ENCODE assay signal across 8 mouse cellular contexts in genomic region chr9:64282404-64282987, GRCm38 (mm10). TPM values are rescaled to one million over a fixed set of nuclear protein-coding genes. Genes with fewer than 3 reads are reported as not detected.
DNase-seq lines count a peak whose midpoint lies in the region; ATAC-seq and TF ChIP-seq lines count a peak whose summit lies in the region.

No protein-coding gene starts in this region.

- peak; percentile 32 for ATAC-seq in megakaryocyte progenitor cell, adult 5-6 weeks (replicated peaks; ENCODE audit: poor library complexity)

- peaks cover 4% of the 10 kb centered on the region; the same call in 1 of the 2 replicates for H3K36me3 ChIP-seq in heart, embryonic 10.5 days
- peaks cover 6% of the 10 kb centered on the region for H3K36me3 ChIP-seq in ES-E14 (ENCODE audit: control insufficient read depth, insufficient read depth, low read length, poor library complexity, severe bottlenecking)
- peaks cover 22% of the 10 kb centered on the region for H3K36me3 ChIP-seq in hindbrain, embryonic 10.5 days

- WGBS in heart, embryonic 10.5 days = 60% methylated on average over 5 of the region's 5 CpGs
- WGBS in hindbrain, embryonic 10.5 days = 73% methylated on average over 5 of the region's 5 CpGs

- H3K9me3 ChIP-seq in heart, embryonic 10.5 days = no peaks in the 10 kb centered on the region
- H3K9me3 ChIP-seq in ES-E14 (ENCODE audit: control insufficient read depth, insufficient read depth, low read depth, low read length) = no peaks in the 10 kb centered on the region
- H3K9me3 ChIP-seq in hindbrain, embryonic 10.5 days = no peaks in the 10 kb centered on the region

- H3K9ac ChIP-seq in ES-E14 (ENCODE audit: insufficient read depth, low read depth, low read length, poor library complexity, severe bottlenecking) = peak overlapping the region; percentile 99

- DNase-seq in heart, embryonic 10.5 days (ENCODE audit: low spot score) = no peak
- DNase-seq in heart, adult 8-10 months (ENCODE audit: low spot score) = no peak
- DNase-seq in ES-E14 (ENCODE audit: low read depth, low spot score) = no peak
- no peak for DNase-seq in hindbrain, embryonic 10.5 days (ENCODE audit: low spot score)
- DNase-seq in left cerebral cortex, postnatal 10 days (ENCODE audit: extremely low spot score in 1 of 2, low spot score in 2 of 2) = no peak
- no peak for DNase-seq in right cerebral cortex, postnatal 4 days
- no peak for DNase-seq in kidney, postnatal 25 days

- H3K4me1 ChIP-seq in heart, embryonic 10.5 days = peaks cover 9% of the 10 kb centered on the region
- H3K4me1 ChIP-seq in ES-E14 (ENCODE audit: control insufficient read depth in 2 of 2, insufficient read depth in 2 of 2, low read length in 2 of 2, poor library complexity in 1 of 2) = peaks cover 0 to 2% of the 10 kb centered on the region in 2 experiments; a peak in 3 of 4 replicates
- peaks cover 11% of the 10 kb centered on the region for H3K4me1 ChIP-seq in hindbrain, embryonic 10.5 days (replicated peaks)

- peak overlapping the region; percentile 98 for H3K27ac ChIP-seq in heart, embryonic 10.5 days
- H3K27ac ChIP-seq in ES-E14 (ENCODE audit: insufficient read depth, low read depth, low read length, poor library complexity, severe bottlenecking) = peak overlapping the region; percentile 43; the same call in 1 of the 2 replicates
- peak overlapping the region; percentile 99 for H3K27ac ChIP-seq in hindbrain, embryonic 10.5 days

- in situ Hi-C loops in ES-E14 (cut with MboI; ENCODE audit: low sequenced_read_pairs in 2 of 2, unreplicated experiment in 2 of 2) = no loop called here

- intact Hi-C loops in left cerebral cortex, postnatal 10 days (cut with DNase I) = no loop called here

- H3K4me3 ChIP-seq in heart, embryonic 10.5 days = peak overlapping the region; percentile 85
- H3K4me3 ChIP-seq in ES-E14 (ENCODE audit: insufficient read depth in 1 of 2, low read depth in 1 of 2, low read length in 2 of 2, poor library complexity in 1 of 2, severe bottlenecking in 1 of 2) = peak overlapping the region; percentile 75 to 82
- peak overlapping the region; percentile 92 for H3K4me3 ChIP-seq in hindbrain, embryonic 10.5 days

- H3K27me3 ChIP-seq in heart, embryonic 10.5 days (ENCODE audit: insufficient read depth, poor library complexity, severe bottlenecking) = no peaks in the 10 kb centered on the region
- H3K27me3 ChIP-seq in hindbrain, embryonic 10.5 days (ENCODE audit: insufficient read depth, poor library complexity, severe bottlenecking) = no peaks in the 10 kb centered on the region

TF ChIP-seq in ES-E14, 5 proteins besides CTCF, POLR2A, EP300 and RAD21:
- no peak for TF ChIP-seq MAFK (IDR thresholded peaks at IDR 0.05; ENCODE audit: insufficient read depth, low read depth, low read length)
- no peak for TF ChIP-seq CHD2 (IDR thresholded peaks at IDR 0.05; ENCODE audit: low read depth, low read length)
- TF ChIP-seq ZC3H11A (IDR thresholded peaks at IDR 0.05; ENCODE audit: borderline replicate concordance, low read depth, low read length) = no peak
- no peak for TF ChIP-seq ZNF384 (IDR thresholded peaks at IDR 0.05; ENCODE audit: low read depth, low read length)
- no peak for TF ChIP-seq HCFC1 (IDR thresholded peaks at IDR 0.05; ENCODE audit: borderline replicate concordance, insufficient read depth, low read length)
TF ChIP-seq in ES-E14: peak in this region for 0.

RNA-seq across cellular contexts. Expression of gene Tipin, which starts 1.1 kb away (rescaled TPM):
- 170 and 220 TPM in 2 replicates for polyA plus RNA-seq in heart, embryonic 10.5 days (2016; fragmentation: Nextera tagmentation; extraction: Ambion mirVana)
- total RNA-seq in heart, adult 8-10 months (2022) = 10 to 100 TPM in 3 of 4 experiments, 1 to 10 TPM in 1; 9.3 to 12.9 (median 11.0) TPM
- total RNA-seq in ES-E14 (2012; rRNA removed) = 133 and 195 TPM in 2 replicates
- 246 and 275 TPM in 2 replicates for polyA plus RNA-seq in hindbrain, embryonic 10.5 days (2016; fragmentation: Nextera tagmentation; extraction: Ambion mirVana)
- 280 and 286 TPM in 2 replicates for total RNA-seq in megakaryocyte progenitor cell, adult 5-6 weeks (2015)
- 316 and 335 TPM in 2 replicates for total RNA-seq in megakaryocyte progenitor cell, adult 5-6 weeks (2017)
- total RNA-seq in left cerebral cortex, postnatal 10 days (2021) = 10 to 100 TPM; 18.0 to 19.4 TPM

RNA-seq across cellular contexts. Expression of gene Map2k1, which starts 29.1 kb away (rescaled TPM):
- polyA plus RNA-seq in heart, embryonic 10.5 days (2016; fragmentation: Nextera tagmentation; extraction: Ambion mirVana) = 108 and 118 TPM in 2 replicates
- total RNA-seq in heart, adult 8-10 months (2022) = 10 to 100 TPM; 46.1 to 51.3 (median 48.7) TPM
- total RNA-seq in ES-E14 (2012; rRNA removed) = 62.1 and 73.0 TPM in 2 replicates
- 75.3 and 104 TPM in 2 replicates for polyA plus RNA-seq in hindbrain, embryonic 10.5 days (2016; fragmentation: Nextera tagmentation; extraction: Ambion mirVana)
- total RNA-seq in megakaryocyte progenitor cell, adult 5-6 weeks (2015) = 34.0 and 38.3 TPM in 2 replicates
- total RNA-seq in megakaryocyte progenitor cell, adult 5-6 weeks (2017) = 47.0 and 54.7 TPM in 2 replicates
- 100 to 1,000 TPM; 155 to 165 TPM for total RNA-seq in left cerebral cortex, postnatal 10 days (2021)

RNA-seq across cellular contexts. Expression of gene Uchl4, which starts 47.5 kb away (rescaled TPM):
- polyA plus RNA-seq in heart, embryonic 10.5 days (2016; fragmentation: Nextera tagmentation; extraction: Ambion mirVana) = 3.2 TPM in 2 replicates
- 1 to 10 TPM; 2.8 to 3.7 (median 3.2) TPM for total RNA-seq in heart, adult 8-10 months (2022)
- 0.48 and 0.54 TPM in 2 replicates for total RNA-seq in ES-E14 (2012; rRNA removed)
- polyA plus RNA-seq in hindbrain, embryonic 10.5 days (2016; fragmentation: Nextera tagmentation; extraction: Ambion mirVana) = 3.5 and 4.1 TPM in 2 replicates
- total RNA-seq in megakaryocyte progenitor cell, adult 5-6 weeks (2015) = 0.62 and 0.88 TPM in 2 replicates
- total RNA-seq in megakaryocyte progenitor cell, adult 5-6 weeks (2017) = 1.1 and 1.4 TPM in 2 replicates
- total RNA-seq in left cerebral cortex, postnatal 10 days (2021) = 1 to 10 TPM; 4.0 to 4.3 TPM

RNA-seq across cellular contexts. Expression of gene Dis3l, which starts 58.6 kb away (rescaled TPM):
- polyA plus RNA-seq in heart, embryonic 10.5 days (2016; fragmentation: Nextera tagmentation; extraction: Ambion mirVana) = 20.0 and 23.2 TPM in 2 replicates
- 10 to 100 TPM; 25.1 to 29.9 (median 27.1) TPM for total RNA-seq in heart, adult 8-10 months (2022)
- total RNA-seq in ES-E14 (2012; rRNA removed) = 10.1 and 11.2 TPM in 2 replicates
- 20.6 and 22.0 TPM in 2 replicates for polyA plus RNA-seq in hindbrain, embryonic 10.5 days (2016; fragmentation: Nextera tagmentation; extraction: Ambion mirVana)
- 14.2 and 14.9 TPM in 2 replicates for total RNA-seq in megakaryocyte progenitor cell, adult 5-6 weeks (2015)
- 17.8 and 20.7 TPM in 2 replicates for total RNA-seq in megakaryocyte progenitor cell, adult 5-6 weeks (2017)
- total RNA-seq in left cerebral cortex, postnatal 10 days (2021) = 10 to 100 TPM; 28.5 to 30.2 TPM

Comparison
In these comparisons a context has a peak if more than half of its experiments do, and no peak if none do; other contexts are left out.
1. H3K27ac ChIP-seq: peak in every context shown above with its lines; median percentile 99 in hindbrain, embryonic 10.5 days; 98 in heart, embryonic 10.5 days; 43 in ES-E14.